Mouse (Mus musculus): ENCODE results near the gene Angptl4. TPM values are rescaled to one million over a fixed set of nuclear protein-coding genes. Genes with fewer than 3 reads are reported as not detected.

Angptl4 gene
- total RNA-seq, 2 experiments from 2014 or later = 11.1 to 13.2 TPM

Other genes starting within 250 kb of the Angptl4 start
- gene Myo1f, start 226.1 kb downstream of the Angptl4 start, total RNA-seq (2014; fragmentation: Nextera tagmentation) = 93.6 and 116 TPM in 2 replicates
- 108 and 121 TPM in 2 replicates for gene Myo1f, start 226.1 kb downstream of the Angptl4 start, total RNA-seq (2017)
- gene Zfp414, start 152.7 kb downstream of the Angptl4 start, total RNA-seq (2014; fragmentation: Nextera tagmentation) = 73.2 and 79.9 TPM in 2 replicates
- gene Zfp414, start 152.7 kb downstream of the Angptl4 start, total RNA-seq (2017) = 23.1 and 28.2 TPM in 2 replicates
- 33.9 TPM in 2 replicates for gene Pram1, start 143.8 kb downstream of the Angptl4 start, total RNA-seq (2014; fragmentation: Nextera tagmentation)
- 5.6 and 8.1 TPM in 2 replicates for gene Pram1, start 143.8 kb downstream of the Angptl4 start, total RNA-seq (2017)
- 501 and 545 TPM in 2 replicates for gene Hnrnpm, start 95.0 kb downstream of the Angptl4 start, total RNA-seq (2014; fragmentation: Nextera tagmentation)
- gene Hnrnpm, start 95.0 kb downstream of the Angptl4 start, total RNA-seq (2017) = 269 and 307 TPM in 2 replicates
- gene March2, start 63.2 kb downstream of the Angptl4 start, total RNA-seq (2014; fragmentation: Nextera tagmentation) = 29.5 and 41.2 TPM in 2 replicates
- gene March2, start 63.2 kb downstream of the Angptl4 start, total RNA-seq (2017) = 20.0 and 22.4 TPM in 2 replicates
- 66.7 and 83.4 TPM in 2 replicates for gene Rab11b, start 21.3 kb downstream of the Angptl4 start, total RNA-seq (2014; fragmentation: Nextera tagmentation)
- 37.9 and 46.4 TPM in 2 replicates for gene Rab11b, start 21.3 kb downstream of the Angptl4 start, total RNA-seq (2017)
- 17.5 and 21.0 TPM in 2 replicates for gene Kank3, start 28.7 kb upstream of the Angptl4 start, total RNA-seq (2014; fragmentation: Nextera tagmentation)
- gene Kank3, start 28.7 kb upstream of the Angptl4 start, total RNA-seq (2017) = 5.3 and 5.5 TPM in 2 replicates
- gene Rps28, start 42.7 kb upstream of the Angptl4 start, total RNA-seq (2014; fragmentation: Nextera tagmentation) = 3,502 and 3,517 TPM in 2 replicates
- gene Rps28, start 42.7 kb upstream of the Angptl4 start, total RNA-seq (2017) = 2,416 and 2,576 TPM in 2 replicates
- gene Ndufa7, start 42.7 kb upstream of the Angptl4 start, total RNA-seq (2014; fragmentation: Nextera tagmentation) = 282 and 300 TPM in 2 replicates
- 133 and 200 TPM in 2 replicates for gene Ndufa7, start 42.7 kb upstream of the Angptl4 start, total RNA-seq (2017)
- gene Cd320, start 61.3 kb upstream of the Angptl4 start, total RNA-seq (2014; fragmentation: Nextera tagmentation) = 21.9 and 35.5 TPM in 2 replicates
- gene Cd320, start 61.3 kb upstream of the Angptl4 start, total RNA-seq (2017) = 20.3 and 31.3 TPM in 2 replicates
- gene Gm7029, start 92.0 kb upstream of the Angptl4 start, total RNA-seq (2014; fragmentation: Nextera tagmentation) = not detected in 2 replicates
- not detected in 2 replicates for gene Gm7029, start 92.0 kb upstream of the Angptl4 start, total RNA-seq (2017)
- 9.5 and 13.9 TPM in 2 replicates for gene Kifc1, start 108.8 kb upstream of the Angptl4 start, total RNA-seq (2014; fragmentation: Nextera tagmentation)
- gene Kifc1, start 108.8 kb upstream of the Angptl4 start, total RNA-seq (2017) = 31.3 and 35.8 TPM in 2 replicates
- 0.98 and 1.4 TPM in 2 replicates for gene Platr17, start 123.3 kb upstream of the Angptl4 start, total RNA-seq (2014; fragmentation: Nextera tagmentation)
- 0.46 TPM in 1 of 2 replicates, not detected in the other for gene Platr17, start 123.3 kb upstream of the Angptl4 start, total RNA-seq (2017)
- gene Daxx, start 127.6 kb upstream of the Angptl4 start, total RNA-seq (2014; fragmentation: Nextera tagmentation) = 44.7 and 55.1 TPM in 2 replicates
- gene Daxx, start 127.6 kb upstream of the Angptl4 start, total RNA-seq (2017) = 22.4 and 40.6 TPM in 2 replicates
- gene Tapbp, start 134.1 kb upstream of the Angptl4 start, total RNA-seq (2014; fragmentation: Nextera tagmentation) = 68.2 and 76.8 TPM in 2 replicates
- 48.0 and 57.7 TPM in 2 replicates for gene Tapbp, start 134.1 kb upstream of the Angptl4 start, total RNA-seq (2017)
- gene Zbtb22, start 134.1 kb upstream of the Angptl4 start, total RNA-seq (2014; fragmentation: Nextera tagmentation) = 11.9 and 22.0 TPM in 2 replicates
- 16.8 and 23.9 TPM in 2 replicates for gene Zbtb22, start 134.1 kb upstream of the Angptl4 start, total RNA-seq (2017)
- 44.6 and 78.3 TPM in 2 replicates for gene Rgl2, start 147.7 kb upstream of the Angptl4 start, total RNA-seq (2014; fragmentation: Nextera tagmentation)
- 35.5 and 35.8 TPM in 2 replicates for gene Rgl2, start 147.7 kb upstream of the Angptl4 start, total RNA-seq (2017)
- gene Pfdn6, start 158.5 kb upstream of the Angptl4 start, total RNA-seq (2014; fragmentation: Nextera tagmentation) = 177 and 226 TPM in 2 replicates
- 149 and 168 TPM in 2 replicates for gene Pfdn6, start 158.5 kb upstream of the Angptl4 start, total RNA-seq (2017)
- gene Wdr46, start 158.8 kb upstream of the Angptl4 start, total RNA-seq (2014; fragmentation: Nextera tagmentation) = 41.4 and 56.6 TPM in 2 replicates
- 48.6 and 53.9 TPM in 2 replicates for gene Wdr46, start 158.8 kb upstream of the Angptl4 start, total RNA-seq (2017)
- gene B3galt4, start 169.7 kb upstream of the Angptl4 start, total RNA-seq (2014; fragmentation: Nextera tagmentation) = 3.2 and 3.3 TPM in 2 replicates
- gene B3galt4, start 169.7 kb upstream of the Angptl4 start, total RNA-seq (2017) = 3.2 and 4.0 TPM in 2 replicates
- gene Vps52, start 174.0 kb upstream of the Angptl4 start, total RNA-seq (2014; fragmentation: Nextera tagmentation) = 38.4 and 39.2 TPM in 2 replicates
- 18.6 and 19.2 TPM in 2 replicates for gene Vps52, start 174.0 kb upstream of the Angptl4 start, total RNA-seq (2017)
- gene Rps18, start 174.2 kb upstream of the Angptl4 start, total RNA-seq (2014; fragmentation: Nextera tagmentation) = 4,404 and 5,660 TPM in 2 replicates
- gene Rps18, start 174.2 kb upstream of the Angptl4 start, total RNA-seq (2017) = 1,485 and 1,727 TPM in 2 replicates
- gene H2-K1, start 218.5 kb upstream of the Angptl4 start, total RNA-seq (2014; fragmentation: Nextera tagmentation) = 1,023 and 1,149 TPM in 2 replicates
- gene H2-K1, start 218.5 kb upstream of the Angptl4 start, total RNA-seq (2017) = 564 and 822 TPM in 2 replicates
- gene Ring1, start 242.8 kb upstream of the Angptl4 start, total RNA-seq (2014; fragmentation: Nextera tagmentation) = 14.5 and 19.8 TPM in 2 replicates
- 9.9 and 14.0 TPM in 2 replicates for gene Ring1, start 242.8 kb upstream of the Angptl4 start, total RNA-seq (2017)
- gene H2-Ke6, start 246.2 kb upstream of the Angptl4 start, total RNA-seq (2014; fragmentation: Nextera tagmentation) = 35.4 and 67.3 TPM in 2 replicates
- gene H2-Ke6, start 246.2 kb upstream of the Angptl4 start, total RNA-seq (2017) = 27.1 and 30.1 TPM in 2 replicates
- gene Slc39a7, start 249.9 kb upstream of the Angptl4 start, total RNA-seq (2014; fragmentation: Nextera tagmentation) = 41.0 and 56.8 TPM in 2 replicates
- 99.8 and 103 TPM in 2 replicates for gene Slc39a7, start 249.9 kb upstream of the Angptl4 start, total RNA-seq (2017)
- 51.0 and 55.4 TPM in 2 replicates for gene Rxrb, start 250.0 kb upstream of the Angptl4 start, total RNA-seq (2014; fragmentation: Nextera tagmentation)
- 40.5 and 47.2 TPM in 2 replicates for gene Rxrb, start 250.0 kb upstream of the Angptl4 start, total RNA-seq (2017)